Mouse (Mus musculus) liver, embryonic 13.5 days (tissue): ENCODE measurements at regions not wholly inside any gene's neighbourhood (a gene's known extent, or its start where the extent isn't known, plus 50 kb on each side); places are given as distances from the start of the nearest gene placed in this dataset.

Experiments
- ATAC-seq: fragments of 200-750 bp; cut with Nextera tagmentation; 2 replicates; pipeline ENCODE4 v1.8.0; 2017; ENCODE audit warnings: low read depth, mild to moderate bottlenecking, moderate number of reproducible peaks, moderate library complexity
- DNase-seq: peaks from one replicate; pipeline ENCODE4 v3.0.0; 2022
- H3K27ac ChIP-seq: fragments of 300-500 bp; sonication (generic); 2 replicates; pipeline ENCODE4 v1.5.1; 2015; ENCODE audit warnings: moderate library complexity, mild to moderate bottlenecking, inconsistent platforms
- H3K27me3 ChIP-seq: fragments of 300-500 bp; sonication (generic); 2 replicates; pipeline ENCODE4 v1.6.1; 2015; ENCODE audit warnings: mild to moderate bottlenecking, inconsistent platforms
- H3K36me3 ChIP-seq: fragments of 300-500 bp; sonication (generic); 2 replicates; pipeline ENCODE4 v1.6.1; 2015; ENCODE audit warnings: mild to moderate bottlenecking, inconsistent platforms
- H3K4me1 ChIP-seq: fragments of 300-500 bp; sonication (generic); replicated peaks from 2 replicates; pipeline ENCODE4 v1.6.1; 2015; ENCODE audit warnings: inconsistent platforms
- H3K4me2 ChIP-seq: fragments of 300-500 bp; sonication (generic); 2 replicates; pipeline ENCODE4 v1.6.1; 2015; ENCODE audit warnings: inconsistent platforms, mild to moderate bottlenecking, moderate library complexity
- H3K4me3 ChIP-seq: fragments of 300-500 bp; sonication (generic); replicated peaks from 2 replicates; pipeline ENCODE4 v1.5.1; 2015; ENCODE audit warnings: mild to moderate bottlenecking, inconsistent platforms
- H3K9ac ChIP-seq: fragments of 300-500 bp; sonication (generic); 2 replicates; pipeline ENCODE4 v1.6.1; 2015; ENCODE audit warnings: mild to moderate bottlenecking, inconsistent platforms
- H3K9me3 ChIP-seq: fragments of 300-500 bp; sonication (generic); replicated peaks from 2 replicates; pipeline ENCODE4 v1.6.1; 2016; ENCODE audit warnings: inconsistent platforms
- WGBS: fragments of 180-500 bp; shearing (Covaris S2); methylation state at CpG from one replicate; pipeline ENCODE4 v1.1.7; 2015; ENCODE audit not compliant: insufficient replicate concordance; 5-methylcytosine and 5-hydroxymethylcytosine counted together

- H3K9me3 ChIP-seq: no peaks in the 10 kb centered on the region
- H3K4me3 ChIP-seq: no peak overlapping the region
- no peak overlapping the region for H3K27ac ChIP-seq
- DNase-seq (no peak), ATAC-seq (no peak)
- no peaks in the 10 kb centered on the region for H3K36me3 ChIP-seq
- H3K27me3 ChIP-seq: no peaks in the 10 kb centered on the region
- no peak overlapping the region for H3K4me2 ChIP-seq
- WGBS: 69% methylated on average over 5 of the region's 5 CpGs
- H3K9ac ChIP-seq: no peak overlapping the region
- no peaks in the 10 kb centered on the region for H3K4me1 ChIP-seq
Observed at GRCm38 (mm10) chr10:125467503-125467902, 78.2 kb upstream of the Slc16a7 start.

GRCm38 (mm10) chr10:125488350-125488749 lies 99.1 kb upstream of the Slc16a7 start:
- Histone ChIP-seq H3K9me3 (no peaks in the 10 kb centered on the region), H3K4me2 (no peak overlapping the region), H3K27me3 (no peaks in the 10 kb centered on the region), H3K4me1 (no peaks in the 10 kb centered on the region), H3K27ac (no peak overlapping the region), H3K9ac (no peak overlapping the region), H3K36me3 (no peaks in the 10 kb centered on the region), H3K4me3 (no peak overlapping the region)
- DNase-seq: no peak
- ATAC-seq: no peak
- 17% methylated on average over 3 of the region's 3 CpGs for WGBS

DNA sequence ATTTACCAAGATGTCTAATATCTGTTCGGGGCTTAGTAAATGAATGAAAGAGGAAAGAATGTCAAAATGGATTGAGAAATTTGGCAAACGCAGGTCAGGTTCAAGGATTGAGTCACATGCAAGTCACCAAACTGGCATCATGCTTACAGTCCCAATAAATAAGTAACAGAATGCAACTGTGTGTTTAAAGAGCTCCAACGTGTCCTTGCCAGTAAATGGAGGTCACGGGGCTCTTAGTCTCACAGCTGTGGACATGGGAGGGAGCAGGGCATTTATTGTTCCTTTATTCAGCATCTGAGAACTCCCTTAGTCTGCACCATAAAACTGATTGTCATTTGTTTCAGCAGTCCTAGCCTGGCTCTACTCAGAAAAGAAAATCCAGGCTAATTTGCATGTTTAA lies 101.1 kb upstream of the Slc16a7 start:
- ATAC-seq (no peak), DNase-seq (no peak)
- Histone ChIP-seq H3K9me3 (no peaks in the 10 kb centered on the region), H3K36me3 (no peaks in the 10 kb centered on the region), H3K4me3 (no peak overlapping the region), H3K9ac (no peak overlapping the region), H3K4me2 (no peak overlapping the region), H3K4me1 (no peaks in the 10 kb centered on the region), H3K27me3 (no peaks in the 10 kb centered on the region), H3K27ac (no peak overlapping the region)
- 50% methylated on average over 4 of the region's 4 CpGs for WGBS

GRCm38 (mm10) chr10:125494489-125494888 lies 105.2 kb upstream of the Slc16a7 start:
- 54% methylated on average over 4 of the region's 4 CpGs for WGBS
- Histone ChIP-seq H3K36me3 (no peaks in the 10 kb centered on the region), H3K4me2 (no peak overlapping the region), H3K27ac (no peak overlapping the region), H3K4me1 (no peaks in the 10 kb centered on the region), H3K27me3 (no peaks in the 10 kb centered on the region), H3K9me3 (no peaks in the 10 kb centered on the region), H3K9ac (no peak overlapping the region), H3K4me3 (no peak overlapping the region)
- ATAC-seq (no peak), DNase-seq (no peak)

DNA sequence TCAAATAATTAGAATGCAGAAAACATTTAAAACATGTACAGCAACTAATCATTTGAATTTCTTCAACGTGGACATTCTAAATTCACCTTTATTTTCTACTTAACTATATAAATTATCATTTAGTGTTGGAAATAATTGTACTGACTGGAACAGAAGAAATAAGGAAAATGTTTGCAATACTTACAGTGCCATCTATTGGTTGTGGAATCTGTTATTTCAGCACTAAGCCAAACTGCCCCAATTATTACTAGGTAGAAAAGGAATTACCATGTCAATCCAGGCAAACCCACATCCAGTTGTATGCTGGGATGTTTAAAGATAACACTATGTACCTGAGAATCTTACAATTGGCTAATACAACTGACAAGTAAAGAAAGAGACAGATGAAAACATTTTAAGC lies 109.1 kb upstream of the Slc16a7 start:
- Histone ChIP-seq H3K36me3 (no peaks in the 10 kb centered on the region), H3K9ac (no peak overlapping the region), H3K4me2 (no peak overlapping the region), H3K27ac (no peak overlapping the region), H3K27me3 (no peaks in the 10 kb centered on the region), H3K4me3 (no peak overlapping the region), H3K9me3 (no peaks in the 10 kb centered on the region), H3K4me1 (no peaks in the 10 kb centered on the region)
- ATAC-seq (no peak), DNase-seq (no peak)
- WGBS: 23% methylated on average over 1 of the region's 1 CpGs

DNA sequence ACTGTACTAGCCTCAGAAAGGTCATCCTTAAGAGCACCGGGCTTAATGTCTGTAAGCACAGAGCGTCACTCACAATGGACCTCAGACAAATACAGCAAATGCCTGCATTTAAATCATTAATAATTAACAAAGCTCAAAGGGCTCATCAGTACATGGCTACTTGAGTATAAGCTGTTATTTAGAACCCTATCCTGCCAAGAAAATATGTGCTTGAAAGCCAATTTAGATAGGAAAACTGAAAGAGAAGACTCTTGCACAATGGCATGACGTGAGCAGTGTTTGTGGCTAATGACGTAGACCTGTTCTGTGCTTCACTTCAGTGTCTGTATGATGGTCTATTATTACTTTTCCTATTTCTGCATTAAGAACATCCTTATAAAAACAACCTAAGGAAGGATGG lies 111.1 kb upstream of the Slc16a7 start:
- Histone ChIP-seq H3K4me1 (no peaks in the 10 kb centered on the region), H3K27me3 (no peaks in the 10 kb centered on the region), H3K36me3 (no peaks in the 10 kb centered on the region), H3K4me2 (no peak overlapping the region), H3K4me3 (no peak overlapping the region), H3K9me3 (no peaks in the 10 kb centered on the region), H3K27ac (no peak overlapping the region), H3K9ac (no peak overlapping the region)
- ATAC-seq: no peak
- no peak for DNase-seq
- 74% methylated on average over 4 of the region's 4 CpGs for WGBS

DNA sequence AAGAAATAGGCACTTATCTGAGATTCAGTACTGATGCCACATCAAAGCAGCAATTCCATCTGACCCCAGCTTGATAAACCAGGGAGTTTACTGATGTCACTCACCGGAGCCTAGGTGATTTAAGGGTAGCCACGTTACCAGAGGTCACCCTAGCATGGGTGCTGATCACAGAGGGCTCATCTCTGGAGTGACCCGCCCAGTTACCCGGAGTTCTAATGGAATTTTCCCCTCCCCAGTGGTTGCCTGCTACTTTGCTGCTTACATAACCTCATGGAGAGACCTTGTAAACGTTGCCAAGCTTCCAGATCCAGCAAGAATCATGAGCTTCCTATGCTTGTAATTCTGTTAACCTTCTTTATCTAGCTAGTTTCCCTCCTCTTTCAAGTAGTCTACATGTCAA lies 125.8 kb upstream of the Slc16a7 start:
- WGBS: 44% methylated on average over 5 of the region's 5 CpGs
- ATAC-seq: no peak
- Histone ChIP-seq H3K4me2 (no peak overlapping the region), H3K9ac (no peak overlapping the region), H3K4me3 (no peak overlapping the region), H3K27me3 (no peaks in the 10 kb centered on the region), H3K9me3 (0 out of 2 replicates have a peak, but pooled peaks cover 2% of the 10 kb centered on the region), H3K27ac (no peak overlapping the region), H3K36me3 (no peaks in the 10 kb centered on the region), H3K4me1 (no peaks in the 10 kb centered on the region)
- no peak for DNase-seq

GRCm38 (mm10) chr10:125530876-125531275 lies 141.6 kb upstream of the Slc16a7 start:
- ATAC-seq (no peak), DNase-seq (no peak)
- Histone ChIP-seq H3K27me3 (no peaks in the 10 kb centered on the region), H3K4me2 (no peak overlapping the region), H3K27ac (no peak overlapping the region), H3K9me3 (no peaks in the 10 kb centered on the region), H3K9ac (no peak overlapping the region), H3K4me1 (no peaks in the 10 kb centered on the region), H3K4me3 (no peak overlapping the region), H3K36me3 (no peaks in the 10 kb centered on the region)
- WGBS: 66% methylated on average over 6 of the region's 6 CpGs

DNA sequence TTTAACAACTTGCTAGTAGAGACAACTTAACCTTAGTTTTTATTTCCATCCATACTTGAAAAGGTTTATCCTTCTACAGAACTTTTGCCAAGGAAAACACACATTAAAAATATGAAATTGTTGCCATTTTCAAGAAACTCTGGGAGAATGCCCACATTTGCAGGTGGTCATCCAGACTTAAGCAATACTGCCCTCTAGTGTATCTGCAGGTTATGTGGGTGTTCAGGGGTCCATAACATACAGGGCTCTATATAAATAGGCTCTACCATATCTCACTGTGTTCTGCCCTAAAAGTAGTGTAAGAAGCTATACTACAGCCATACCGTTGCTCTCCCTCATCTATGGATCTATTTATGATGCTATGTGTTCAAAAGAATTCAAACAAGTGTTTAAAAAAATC lies 149.1 kb upstream of the Slc16a7 start:
- H3K4me2 ChIP-seq: no peak overlapping the region
- H3K36me3 ChIP-seq: no peaks in the 10 kb centered on the region
- ATAC-seq (no peak), DNase-seq (no peak)
- WGBS: 24% methylated on average over 1 of the region's 1 CpGs
- H3K27ac ChIP-seq: no peak overlapping the region
- H3K4me1 ChIP-seq: no peaks in the 10 kb centered on the region
- H3K9ac ChIP-seq: no peak overlapping the region
- no peaks in the 10 kb centered on the region for H3K9me3 ChIP-seq
- no peak overlapping the region for H3K4me3 ChIP-seq
- H3K27me3 ChIP-seq: no peaks in the 10 kb centered on the region

- H3K4me2 ChIP-seq: no peak overlapping the region
- DNase-seq (no peak), ATAC-seq (no peak)
- no peak overlapping the region for H3K9ac ChIP-seq
- H3K4me3 ChIP-seq: no peak overlapping the region
- no peaks in the 10 kb centered on the region for H3K27me3 ChIP-seq
- no peaks in the 10 kb centered on the region for H3K4me1 ChIP-seq
- H3K36me3 ChIP-seq: no peaks in the 10 kb centered on the region
- H3K9me3 ChIP-seq: no peaks in the 10 kb centered on the region
- WGBS: 55% methylated on average over 7 of the region's 7 CpGs
- H3K27ac ChIP-seq: no peak overlapping the region
Observed at GRCm38 (mm10) chr10:125586489-125587147, 197.4 kb upstream of the Slc16a7 start.

- Histone ChIP-seq H3K4me2 (no peak overlapping the region), H3K36me3 (no peaks in the 10 kb centered on the region), H3K4me1 (no peaks in the 10 kb centered on the region), H3K27ac (no peak overlapping the region), H3K9me3 (no peaks in the 10 kb centered on the region), H3K27me3 (no peaks in the 10 kb centered on the region), H3K4me3 (no peak overlapping the region), H3K9ac (no peak overlapping the region)
- no peak for DNase-seq
- ATAC-seq: no peak
- WGBS: 58% methylated on average over 5 of the region's 5 CpGs
Observed at GRCm38 (mm10) chr10:125593006-125593405, 203.7 kb upstream of the Slc16a7 start.

DNA sequence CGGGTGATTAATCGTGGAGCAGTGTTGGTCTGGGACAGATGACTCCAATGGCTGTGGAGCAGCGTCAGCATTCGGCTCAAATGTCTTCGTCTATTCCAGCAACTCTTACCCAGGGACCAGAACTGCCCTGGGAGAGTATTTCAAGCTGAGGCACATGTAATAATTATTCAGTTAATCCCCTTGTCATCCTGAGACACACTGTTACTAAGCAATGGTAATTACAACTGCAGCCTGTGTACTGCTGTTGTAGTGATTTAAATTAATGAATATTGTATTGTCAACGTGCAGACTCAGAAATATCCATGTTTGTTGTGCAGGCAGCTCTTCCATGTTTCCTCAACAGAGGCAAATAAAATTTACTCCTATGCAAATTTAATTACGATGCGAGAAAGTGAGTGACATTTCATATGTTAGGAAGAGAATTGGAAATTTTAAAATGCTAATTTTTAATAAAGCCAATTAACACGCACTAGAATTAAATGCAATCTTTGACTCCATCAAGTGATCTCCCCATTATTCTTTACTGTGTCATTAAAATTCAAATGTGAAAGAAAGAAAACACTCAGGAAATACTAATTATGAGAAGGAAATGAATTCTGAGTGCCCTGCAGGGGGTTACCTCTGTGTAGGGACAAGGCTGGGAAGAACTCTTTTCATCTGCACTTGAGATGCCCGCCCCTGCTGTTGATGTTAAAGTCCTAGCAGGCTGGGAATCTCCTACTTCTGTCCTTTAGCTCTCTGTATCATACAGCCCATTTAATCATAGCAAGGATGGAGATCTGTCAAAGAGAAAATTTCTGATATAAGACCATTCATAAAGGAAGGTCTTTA lies 218.7 kb upstream of the Slc16a7 start:
- Histone ChIP-seq H3K4me2 (no peak overlapping the region), H3K27me3 (no peaks in the 10 kb centered on the region), H3K9ac (no peak overlapping the region), H3K4me3 (no peak overlapping the region), H3K36me3 (no peaks in the 10 kb centered on the region), H3K27ac (no peak overlapping the region), H3K4me1 (no peaks in the 10 kb centered on the region), H3K9me3 (no peaks in the 10 kb centered on the region)
- no peak for DNase-seq
- ATAC-seq: no peak
- WGBS: 52% methylated on average over 10 of the region's 10 CpGs
